Mouse (Mus musculus) kidney, adult 2 months (tissue): ENCODE measurements around the gene Olfr1178.

ENCODE experiments used
- CTCF ChIP-seq: fragments of 200-500 bp; conservative IDR thresholded peaks from 2 replicates; pipeline ENCODE4 v1.5.1; 2011; ENCODE audit warnings: low read depth, mild to moderate bottlenecking, control low read depth, low read length, moderate library complexity, mixed read lengths; ENCODE audit not compliant: insufficient read depth, insufficient read length
- POLR2A ChIP-seq: fragments of 200-500 bp; IDR thresholded peaks from one replicate; pipeline ENCODE4 v1.6.1; 2011; ENCODE audit warnings: low read depth, low read length, control low read depth

DNA sequence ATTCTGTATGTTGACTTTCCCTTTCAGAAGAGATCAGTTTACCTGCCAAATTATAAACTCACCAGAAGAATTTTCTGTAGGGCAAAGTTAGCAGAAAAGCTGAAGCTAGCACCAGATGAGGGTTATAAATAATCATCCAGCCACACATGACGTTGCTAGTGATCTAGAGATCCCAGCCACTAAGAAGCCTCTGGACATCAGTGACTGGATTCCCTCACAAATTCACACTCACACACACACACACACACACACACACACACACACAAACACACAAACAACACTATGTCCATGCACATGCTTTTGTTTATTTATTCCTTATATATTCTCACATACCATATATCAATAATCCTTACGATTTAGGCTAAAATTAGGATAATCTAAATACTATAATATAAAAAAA lies 32.2 kb downstream of the Olfr1178 start, which contains the start of gene Olfr1180:
- TF ChIP-seq CTCF (no peak), POLR2A (no peak)
